Mouse (Mus musculus): ENCODE measurements around the gene Resp18.

DNA sequence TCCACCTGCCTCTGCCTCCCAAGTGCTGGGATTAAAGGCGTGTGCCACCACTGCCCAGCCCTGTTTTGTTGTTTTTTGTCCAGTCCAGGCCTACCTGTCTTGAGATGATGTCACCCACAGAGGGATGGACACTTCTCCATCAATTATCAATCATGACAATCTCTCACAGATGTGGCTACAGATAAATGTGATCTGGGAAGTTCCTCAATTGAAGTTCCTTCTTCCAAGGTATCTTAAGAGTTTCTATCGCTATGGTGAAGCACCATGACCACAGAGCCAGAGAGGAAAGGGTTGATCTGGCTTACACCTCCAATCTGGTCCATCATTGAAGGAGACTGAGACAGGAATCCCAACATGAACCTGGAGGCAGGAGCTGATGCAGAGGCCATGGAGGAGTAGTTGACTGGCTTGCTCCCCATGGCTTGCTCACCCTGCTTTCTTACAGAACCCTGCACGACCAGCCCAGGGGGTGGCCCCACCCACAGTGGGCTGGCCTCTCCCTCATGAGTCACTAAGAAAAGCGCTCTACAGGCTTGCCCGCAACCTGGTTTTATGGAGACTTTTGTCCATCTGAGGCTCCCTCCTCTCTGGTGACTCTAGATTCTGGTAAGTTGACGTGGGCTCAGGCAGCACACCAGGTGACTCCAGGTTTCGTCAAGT is 47.8 kb downstream of the Resp18 start:
- no peak for TF ChIP-seq CTCF (conservative IDR thresholded peaks at IDR 0.05; ENCODE audit: low read length)
- TF ChIP-seq NANOG (IDR thresholded peaks at IDR 0.05; ENCODE audit: borderline replicate concordance, low read length) = no peak
- no peak for TF ChIP-seq POU5F1 (IDR thresholded peaks at IDR 0.05; ENCODE audit: borderline replicate concordance, low read length)

Data from E14TG2a.4 (cell line).